Mouse (Mus musculus) cortical plate, adult 2 months (tissue): ENCODE measurements at regions not wholly inside any gene's neighbourhood (a gene's known extent, or its start where the extent isn't known, plus 50 kb on each side); places are given as distances from the start of the nearest gene placed in this dataset.

Experiments
- CTCF ChIP-seq: fragments of 200-500 bp; IDR thresholded peaks from 2 replicates; pipeline ENCODE4 v1.5.1; 2011; ENCODE audit warnings: mild to moderate bottlenecking, control low read depth, low read length; ENCODE audit not compliant: insufficient read depth; ENCODE audit errors: extremely low read depth
- POLR2A ChIP-seq: fragments of 200-500 bp; IDR thresholded peaks from 2 replicates; pipeline ENCODE4 v1.6.1; 2011; ENCODE audit warnings: mild to moderate bottlenecking, low read length, control low read depth; ENCODE audit not compliant: insufficient read depth; ENCODE audit errors: extremely low read depth

DNA sequence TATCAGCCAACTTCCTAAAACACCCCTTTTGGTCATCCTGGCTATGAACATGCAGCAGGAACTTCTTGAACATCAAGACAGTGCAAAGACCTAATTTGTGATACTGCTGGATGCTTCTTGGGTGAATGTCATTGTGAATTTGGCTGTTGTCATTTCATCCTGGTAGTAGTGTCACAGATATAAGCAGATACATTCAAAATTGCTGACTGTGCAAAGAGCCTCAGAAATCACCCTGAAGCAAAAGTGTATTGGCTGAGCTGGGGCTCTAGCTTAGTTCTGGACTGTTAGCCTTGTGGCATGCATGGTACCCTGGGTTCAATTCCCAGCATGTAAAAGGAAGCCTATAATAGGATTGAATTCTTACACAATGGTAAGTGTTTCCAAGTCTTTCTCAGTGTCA, 590.1 kb upstream of the Id2 start:
- TF ChIP-seq CTCF (no peak), POLR2A (no peak)
